Comparison of ENCODE assay signal across 11 mouse cellular contexts in genomic region chr9:56975199-56975598, GRCm38 (mm10).
"Had no signal": no experiment of that assay in that cellular context is flagged by ENCODE, and none has a peak within 500 bp of the region (broad histone marks: within the 10 kb centered on the region; RNA-seq: fewer than 3 reads in every experiment).

No protein-coding gene starts in this region.

- DNase-seq: kidney, postnatal 10 days; kidney, postnatal 36 days; liver; lung, adult 18-20 months; lung, postnatal 10 days; lung, postnatal 36 days; retina, postnatal 1 day; right cerebral cortex, postnatal 25 days; thymus, adult 2 months; thymus, postnatal 14 days; thymus, postnatal 4 days had no signal
